Mouse (Mus musculus) CD4-positive, CD25-positive, alpha-beta regulatory T cell, adult 2 months (primary cell): ENCODE results near the gene Cx3cr1.

ENCODE experiments used
- DNase-seq: peaks from one replicate; pipeline ENCODE4 v3.0.0-alpha.2; 2012; ENCODE audit warnings: low read depth, low spot score

Cx3cr1 gene

GRCm38 (mm10) chr9:119889446-119889845 is 180.2 kb downstream of the Cx3cr1 start:
- no peak for DNase-seq

GRCm38 (mm10) chr9:119888843-119889246 is 180.8 kb downstream of the Cx3cr1 start:
- no peak for DNase-seq

GRCm38 (mm10) chr9:119887144-119887901 is 182.4 kb downstream of the Cx3cr1 start:
- DNase-seq, result peak; percentile 34

GRCm38 (mm10) chr9:119854170-119854569 is 215.5 kb downstream of the Cx3cr1 start:
- DNase-seq, result no peak

GRCm38 (mm10) chr9:119853071-119853846 is 216.4 kb downstream of the Cx3cr1 start:
- no peak for DNase-seq

- DNase-seq, result peak; percentile 2
These were observed 217.2 kb downstream of the Cx3cr1 start for GRCm38 (mm10) chr9:119852347-119853030.
